Mouse (Mus musculus) hindbrain, embryonic 14.5 days (tissue): ENCODE measurements around the gene Cyb561d2. TPM values are rescaled to one million over a fixed set of nuclear protein-coding genes. Genes with fewer than 3 reads are reported as not detected.

Experiments
- ATAC-seq: fragments of 200-750 bp; cut with Nextera tagmentation; 2 replicates; pipeline ENCODE4 v1.8.0; 2017; ENCODE audit warnings: moderate number of reproducible peaks, mild to moderate bottlenecking, moderate TSS enrichment, moderate library complexity; ENCODE audit not compliant: low FRiP score
- DNase-seq: peaks from one replicate; pipeline ENCODE4 v3.0.0-alpha.2; 2015; ENCODE audit warnings: low spot score
- H3K27ac ChIP-seq: fragments of 300-500 bp; sonication (generic); 2 replicates; pipeline ENCODE4 v1.5.1; 2014; ENCODE audit warnings: mild to moderate bottlenecking, moderate library complexity
- H3K27me3 ChIP-seq: fragments of 300-500 bp; sonication (generic); 2 replicates; pipeline ENCODE4 v1.6.1; 2014; ENCODE audit warnings: mild to moderate bottlenecking, low read length, mixed read lengths; ENCODE audit not compliant: control insufficient read depth, insufficient read depth
- H3K36me3 ChIP-seq: fragments of 300-500 bp; sonication (generic); replicated peaks from 2 replicates; pipeline ENCODE4 v1.6.1; 2014; ENCODE audit not compliant: control insufficient read depth, insufficient read depth
- H3K4me1 ChIP-seq: fragments of 300-500 bp; sonication (generic); replicated peaks from 2 replicates; pipeline ENCODE4 v1.6.1; 2014; ENCODE audit warnings: antibody characterized with exemption, low read length, mixed read lengths; ENCODE audit not compliant: control insufficient read depth, insufficient read depth
- H3K4me2 ChIP-seq: fragments of 300-500 bp; sonication (generic); replicated peaks from 2 replicates; pipeline ENCODE4 v1.6.1; 2014; ENCODE audit warnings: mild to moderate bottlenecking, moderate library complexity
- H3K4me3 ChIP-seq: fragments of 300-500 bp; sonication (generic); replicated peaks from 2 replicates; pipeline ENCODE4 v1.5.1; 2014; ENCODE audit warnings: mild to moderate bottlenecking, low read length
- H3K9ac ChIP-seq: fragments of 300-500 bp; sonication (generic); 2 replicates; pipeline ENCODE4 v1.6.1; 2014
- H3K9me3 ChIP-seq: fragments of 300-500 bp; sonication (generic); 2 replicates; pipeline ENCODE4 v1.6.1; 2016; ENCODE audit warnings: low read length; ENCODE audit not compliant: control insufficient read depth
- WGBS: fragments of 180-500 bp; shearing (Covaris S2); extraction: QIAGEN DNeasy Blood & Tissue Kit; methylation state at CpG from one replicate; pipeline ENCODE4 v1.1.7; 2014; 5-methylcytosine and 5-hydroxymethylcytosine counted together
- polyA plus RNA-seq: library from polyadenylated mRNA; unstranded; fragments of >200 nt; fragmentation: Nextera tagmentation; extraction: Ambion mirVana; gene quantifications from 2 replicates; pipeline ENCODE4 v1.2.1, GENCODE M21; 2014

Gene Cyb561d2
- polyA plus RNA-seq, 1 experiment from 2014 or later, result 44.9 TPM

DNA sequence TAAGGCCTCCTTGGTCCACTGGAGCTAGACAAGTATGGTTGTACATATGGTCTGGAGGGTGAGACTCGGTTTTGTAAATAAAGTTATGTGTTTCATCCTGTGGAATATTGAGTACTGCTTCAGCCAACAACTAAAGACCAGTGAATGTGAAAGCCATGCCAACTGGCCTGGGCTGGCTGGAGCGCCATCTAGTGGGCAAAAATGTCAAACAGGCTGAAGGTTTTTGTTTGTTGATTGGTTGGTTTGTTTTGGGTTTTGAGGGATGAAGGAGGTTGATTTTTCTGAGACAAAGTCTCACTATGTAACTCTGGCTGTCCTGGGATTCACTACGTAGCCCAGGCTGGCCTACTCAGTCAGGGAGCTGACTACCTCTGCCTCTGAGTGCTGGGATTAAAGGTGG is 3.6 kb upstream of the Cyb561d2 start:
- H3K4me2 ChIP-seq, result no peak overlapping the region
- 12% methylated on average over 3 of the region's 3 CpGs for WGBS
- H3K4me1 ChIP-seq, result peaks cover 29% of the 10 kb centered on the region
- ATAC-seq (no peak), DNase-seq (peak; percentile 86)
- no peak overlapping the region for H3K4me3 ChIP-seq
- H3K36me3 ChIP-seq, result peaks cover 15% of the 10 kb centered on the region
- H3K9ac ChIP-seq, result no peak overlapping the region
- H3K27me3 ChIP-seq, result peaks cover 20% of the 10 kb centered on the region
- no peaks in the 10 kb centered on the region for H3K9me3 ChIP-seq
- H3K27ac ChIP-seq, result no peak overlapping the region

DNA sequence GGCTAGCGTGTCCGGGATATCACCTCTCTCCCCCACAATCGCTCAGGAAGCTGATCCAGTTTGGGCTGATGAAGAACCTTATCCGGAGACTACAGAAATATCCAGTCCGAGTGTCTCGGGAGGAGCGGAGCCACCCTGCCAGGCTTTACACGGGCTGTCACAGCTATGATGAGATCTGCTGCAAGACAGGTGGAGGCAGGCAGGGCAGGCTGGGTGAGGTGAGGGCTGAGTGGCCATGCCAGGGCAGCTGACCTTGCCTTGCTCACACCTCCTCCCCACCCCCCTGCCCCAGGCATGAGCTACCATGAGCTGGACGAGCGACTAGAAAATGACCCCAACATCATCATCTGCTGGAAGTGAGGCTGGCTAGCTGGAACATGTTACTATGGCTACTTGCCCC is 3.2 kb upstream of the Cyb561d2 start:
- Histone ChIP-seq H3K4me3 (no peak overlapping the region), H3K4me2 (no peak overlapping the region), H3K9me3 (no peaks in the 10 kb centered on the region), H3K36me3 (peaks cover 19% of the 10 kb centered on the region), H3K27ac (no peak overlapping the region), H3K9ac (no peak overlapping the region), H3K27me3 (peaks cover 17% of the 10 kb centered on the region), H3K4me1 (peaks cover 32% of the 10 kb centered on the region)
- DNase-seq, result no peak
- 83% methylated on average over 10 of the region's 10 CpGs for WGBS
- no peak for ATAC-seq

DNA sequence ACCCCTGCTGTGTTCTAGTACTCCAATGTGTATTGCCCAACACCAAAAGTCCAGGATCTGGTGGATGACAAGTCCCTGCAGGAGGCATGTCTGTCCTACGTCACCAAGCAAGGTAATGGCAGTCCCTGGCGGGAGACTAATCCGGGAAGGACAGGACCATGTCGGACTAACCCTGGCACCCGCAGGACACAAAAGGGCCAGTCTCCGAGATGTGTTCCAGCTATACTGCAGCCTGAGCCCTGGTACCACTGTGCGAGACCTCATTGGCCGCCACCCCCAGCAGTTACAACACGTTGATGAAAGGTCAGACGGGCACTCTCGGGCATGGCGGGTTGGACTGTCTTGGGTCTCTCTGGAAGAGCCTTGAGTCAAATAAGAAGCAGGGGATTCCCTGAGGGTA is 2.7 kb upstream of the Cyb561d2 start:
- DNase-seq, result no peak
- H3K9me3 ChIP-seq, result no peaks in the 10 kb centered on the region
- H3K4me2 ChIP-seq, result no peak overlapping the region
- H3K9ac ChIP-seq, result no peak overlapping the region
- peaks cover 32% of the 10 kb centered on the region for H3K4me1 ChIP-seq
- no peak overlapping the region for H3K27ac ChIP-seq
- peaks cover 12% of the 10 kb centered on the region for H3K27me3 ChIP-seq
- no peak for ATAC-seq
- peaks cover 24% of the 10 kb centered on the region for H3K36me3 ChIP-seq
- H3K4me3 ChIP-seq, result no peak overlapping the region
- 94% methylated on average over 12 of the region's 12 CpGs for WGBS

DNA sequence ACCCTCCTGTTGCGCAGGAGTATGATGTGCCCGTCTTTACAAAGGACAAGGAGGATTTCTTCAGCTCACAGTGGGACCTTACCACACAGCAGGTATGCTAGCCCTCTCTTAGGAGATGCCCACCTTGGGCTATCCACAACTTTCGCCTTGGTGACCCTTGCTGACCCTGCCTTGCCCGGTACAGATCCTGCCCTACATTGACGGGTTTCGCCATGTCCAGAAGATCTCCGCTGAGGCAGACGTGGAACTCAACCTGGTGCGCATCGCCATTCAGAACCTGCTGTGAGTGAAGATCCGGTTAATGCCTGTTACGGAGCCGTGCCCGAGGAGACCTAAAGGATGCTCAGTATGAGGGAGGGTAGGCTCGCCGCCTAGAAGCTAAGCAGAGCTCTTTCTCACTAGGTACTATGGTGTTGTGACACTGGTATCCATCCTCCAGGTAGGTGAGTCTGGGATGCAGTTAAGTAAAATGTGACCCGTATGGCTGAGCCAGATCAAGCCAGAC is 2.3 kb upstream of the Cyb561d2 start:
- H3K27ac ChIP-seq, result no peak overlapping the region
- DNase-seq (no peak), ATAC-seq (no peak)
- H3K4me3 ChIP-seq, result no peak overlapping the region
- H3K9ac ChIP-seq, result no peak overlapping the region
- peaks cover 29% of the 10 kb centered on the region for H3K36me3 ChIP-seq
- peaks cover 32% of the 10 kb centered on the region for H3K4me1 ChIP-seq
- H3K27me3 ChIP-seq, result peaks cover 7% of the 10 kb centered on the region; the same call in 1 of the 2 replicates
- WGBS, result 95% methylated on average over 17 of the region's 17 CpGs
- H3K9me3 ChIP-seq, result no peaks in the 10 kb centered on the region
- no peak overlapping the region for H3K4me2 ChIP-seq

DNA sequence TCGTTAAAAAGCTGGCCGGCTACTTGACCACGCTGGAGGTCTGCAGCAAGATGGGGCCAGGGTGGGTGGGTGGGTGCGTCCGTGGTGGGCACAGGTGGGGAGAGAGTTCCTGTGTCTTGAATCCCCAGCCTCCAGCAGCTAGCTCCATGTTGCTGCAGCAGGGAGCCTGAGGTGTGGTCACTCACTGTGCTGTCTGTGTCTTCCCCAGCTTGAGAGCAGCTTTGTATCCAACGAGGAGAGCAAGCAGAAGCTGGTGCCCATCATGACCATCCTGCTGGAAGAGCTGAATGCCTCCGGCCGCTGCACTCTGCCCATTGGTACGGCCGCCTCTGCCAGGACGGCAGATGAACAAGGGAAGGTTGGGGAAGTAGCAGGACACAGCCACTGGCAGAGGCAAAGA is 1.3 kb upstream of the Cyb561d2 start:
- DNase-seq (no peak), ATAC-seq (no peak)
- H3K27ac ChIP-seq, result no peak overlapping the region
- peaks cover 38% of the 10 kb centered on the region for H3K36me3 ChIP-seq
- no peak overlapping the region for H3K9ac ChIP-seq
- no peak overlapping the region for H3K4me2 ChIP-seq
- H3K27me3 ChIP-seq, result no peaks in the 10 kb centered on the region
- H3K9me3 ChIP-seq, result no peaks in the 10 kb centered on the region
- WGBS, result 91% methylated on average over 11 of the region's 11 CpGs
- H3K4me3 ChIP-seq, result no peak overlapping the region
- H3K4me1 ChIP-seq, result peaks cover 32% of the 10 kb centered on the region

DNA sequence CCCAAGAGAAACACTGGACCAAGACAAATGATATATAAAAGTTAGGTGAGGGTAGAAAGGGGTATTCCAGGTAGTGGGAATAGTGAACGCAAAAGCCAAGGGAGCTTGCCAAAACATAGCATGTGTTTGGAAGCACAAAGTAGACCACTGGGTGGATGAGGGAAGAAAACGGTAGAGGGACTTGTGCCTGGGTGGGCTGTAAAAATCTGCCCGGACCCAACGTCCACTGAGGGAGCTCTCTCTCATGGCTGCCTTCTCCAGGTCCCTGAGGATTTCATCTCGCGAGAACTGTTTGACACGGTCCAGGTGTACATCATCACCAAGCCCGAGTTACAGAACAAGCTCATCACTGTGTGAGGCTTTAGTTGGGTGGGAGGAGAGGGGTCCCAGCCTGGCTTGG is 728 bp upstream of the Cyb561d2 start:
- peak overlapping the region; percentile 49 for H3K4me3 ChIP-seq
- H3K27me3 ChIP-seq, result no peaks in the 10 kb centered on the region
- no peak overlapping the region for H3K27ac ChIP-seq
- peak overlapping the region; percentile 62 for H3K9ac ChIP-seq
- DNase-seq (no peak), ATAC-seq (no peak)
- 50% methylated on average over 8 of the region's 8 CpGs for WGBS
- peak overlapping the region; percentile 84 for H3K4me2 ChIP-seq
- H3K9me3 ChIP-seq, result no peaks in the 10 kb centered on the region
- H3K36me3 ChIP-seq, result peaks cover 44% of the 10 kb centered on the region
- H3K4me1 ChIP-seq, result peaks cover 32% of the 10 kb centered on the region

DNA sequence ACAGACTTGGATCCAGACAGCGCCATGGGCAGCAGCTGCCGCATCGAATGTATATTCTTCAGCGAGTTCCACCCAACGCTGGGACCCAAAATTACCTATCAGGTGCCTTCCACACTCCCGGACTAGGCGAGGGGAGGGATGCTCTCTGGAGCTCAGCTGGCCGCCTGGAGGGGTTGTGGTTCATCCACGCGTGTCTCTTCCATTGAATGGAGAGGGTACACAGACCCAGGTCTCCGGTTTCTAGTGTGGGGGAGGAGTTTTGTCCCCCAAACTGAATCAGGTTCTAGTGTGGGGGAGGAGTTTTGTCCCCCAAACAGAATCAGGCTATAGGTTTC is 326 bp upstream of the Cyb561d2 start:
- no peak for DNase-seq
- H3K4me3 ChIP-seq, result peak overlapping the region; percentile 49
- peak overlapping the region; percentile 62 for H3K9ac ChIP-seq
- H3K27me3 ChIP-seq, result no peaks in the 10 kb centered on the region
- peaks cover 29% of the 10 kb centered on the region for H3K4me1 ChIP-seq
- peak overlapping the region; percentile 22; the same call in 1 of the 2 replicates for H3K27ac ChIP-seq
- H3K36me3 ChIP-seq, result peaks cover 48% of the 10 kb centered on the region
- H3K4me2 ChIP-seq, result peak overlapping the region; percentile 84
- peak; percentile 24 for ATAC-seq
- 1% methylated on average over 11 of the region's 11 CpGs for WGBS
- H3K9me3 ChIP-seq, result no peaks in the 10 kb centered on the region

DNA sequence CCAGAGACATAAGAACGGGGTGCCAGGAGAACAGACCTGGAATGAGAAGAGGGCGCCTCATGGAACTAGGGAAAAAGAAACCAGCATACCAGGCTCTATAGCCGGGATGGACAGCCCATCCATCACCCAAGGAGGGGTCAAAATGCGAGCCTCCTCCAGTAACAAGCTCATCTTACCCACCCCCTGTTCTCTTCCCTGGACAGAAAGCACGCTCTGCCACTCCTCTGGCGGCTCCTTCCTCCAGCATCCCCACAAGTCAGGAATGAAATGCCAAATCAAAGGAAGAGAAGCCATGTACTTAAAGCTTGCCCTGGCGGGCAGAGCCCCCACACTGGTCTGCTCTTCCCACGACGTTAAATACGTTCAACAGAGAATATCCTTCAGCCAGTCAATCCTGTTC is 988 bp downstream of the Cyb561d2 start:
- ATAC-seq (no peak), DNase-seq (no peak)
- Histone ChIP-seq H3K9me3 (no peaks in the 10 kb centered on the region), H3K4me3 (peak overlapping the region; percentile 49), H3K27ac (peak overlapping the region; percentile 4; the same call in 1 of the 2 replicates), H3K36me3 (peaks cover 51% of the 10 kb centered on the region), H3K9ac (peak overlapping the region; percentile 62), H3K27me3 (no peaks in the 10 kb centered on the region), H3K4me1 (peaks cover 32% of the 10 kb centered on the region), H3K4me2 (peak overlapping the region; percentile 84)
- WGBS, result 30% methylated on average over 10 of the region's 10 CpGs

DNA sequence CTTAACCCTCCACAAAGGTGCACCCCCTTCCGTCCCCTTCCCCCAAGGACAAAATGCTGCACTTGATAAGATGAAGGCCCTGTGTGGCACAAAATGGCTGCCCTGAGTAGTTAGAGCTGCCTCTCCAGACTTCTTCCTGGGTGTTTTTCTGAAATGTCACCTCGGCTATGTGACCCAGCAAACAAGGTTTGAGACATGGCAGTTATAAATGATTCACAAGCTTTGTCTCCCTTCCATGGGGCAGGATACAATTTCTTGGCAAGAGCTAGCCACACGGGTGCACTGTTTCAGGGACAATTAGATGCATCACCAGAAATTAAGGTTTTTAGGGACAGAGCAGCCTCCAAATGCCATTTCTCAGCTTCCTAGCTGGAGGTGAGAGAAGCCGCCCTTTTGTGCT is 1.6 kb downstream of the Cyb561d2 start:
- Histone ChIP-seq H3K4me2 (peak overlapping the region; percentile 84), H3K9me3 (no peaks in the 10 kb centered on the region), H3K36me3 (peaks cover 51% of the 10 kb centered on the region), H3K4me3 (peak overlapping the region; percentile 49), H3K27ac (no peak overlapping the region), H3K27me3 (no peaks in the 10 kb centered on the region), H3K9ac (peak overlapping the region; percentile 62; the same call in 1 of the 2 replicates), H3K4me1 (peaks cover 37% of the 10 kb centered on the region)
- DNase-seq, result no peak
- 61% methylated on average over 4 of the region's 4 CpGs for WGBS
- no peak for ATAC-seq

DNA sequence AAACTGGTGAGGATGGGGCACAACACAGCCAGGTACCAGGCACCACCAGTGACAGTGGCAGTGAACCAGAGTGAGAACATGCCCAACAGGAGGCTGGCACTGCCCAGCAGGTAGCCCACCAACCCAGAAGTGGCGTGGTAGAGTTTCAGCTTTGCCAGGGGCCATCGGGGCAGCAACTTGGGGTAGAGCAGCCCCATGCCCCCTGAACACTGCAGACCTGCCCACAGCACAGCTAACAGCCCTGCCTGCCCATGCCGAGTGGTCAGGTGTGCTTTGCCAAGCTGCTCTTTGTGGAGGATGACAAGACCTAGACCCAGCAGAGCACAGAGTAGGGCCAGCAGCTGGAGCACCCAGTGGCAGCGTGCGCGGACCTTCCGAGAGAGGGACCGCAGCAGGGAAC is 2.1 kb downstream of the Cyb561d2 start:
- H3K4me1 ChIP-seq, result peaks cover 42% of the 10 kb centered on the region
- 92% methylated on average over 8 of the region's 8 CpGs for whole genome bisulfite sequencing
- peaks cover 47% of the 10 kb centered on the region for H3K36me3 ChIP-seq

More for the DNA sequence above, 2.1 kb downstream of the Cyb561d2 start:
- Histone ChIP-seq H3K9me3 (no peaks in the 10 kb centered on the region), H3K27ac (no peak overlapping the region), H3K27me3 (no peaks in the 10 kb centered on the region), H3K4me3 (no peak overlapping the region), H3K4me2 (no peak overlapping the region), H3K9ac (no peak overlapping the region)
- ATAC-seq, result no peak
- no peak for DNase-seq
